Mouse (Mus musculus): ENCODE measurements at regions not wholly inside any gene's neighbourhood (a gene's known extent, or its start where the extent isn't known, plus 50 kb on each side); places are given as distances from the start of the nearest gene placed in this dataset.

DNA sequence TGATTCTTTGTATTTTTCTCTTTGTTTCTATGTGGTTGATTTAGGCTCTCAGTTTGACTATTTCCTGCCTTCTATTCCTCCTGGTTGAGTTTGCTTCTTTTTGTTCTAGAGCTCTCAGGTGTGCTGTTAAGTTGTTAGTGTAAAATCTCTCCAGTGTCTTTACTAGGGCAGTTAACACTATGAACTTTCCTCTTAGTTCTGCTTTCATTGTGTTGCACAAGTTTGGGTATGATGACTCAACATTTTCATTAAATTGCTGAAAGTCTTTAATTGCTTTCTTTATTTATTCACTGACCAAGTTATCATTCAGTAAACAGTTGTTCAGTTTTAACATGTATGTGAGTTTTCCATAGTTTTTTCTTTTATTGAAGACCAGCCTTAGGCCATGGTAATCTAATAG is 772.9 kb upstream of the Marcks start:
- no peak for TF ChIP-seq POLR2A (IDR thresholded peaks at IDR 0.05; ENCODE audit: low read depth, low read length)
- no peak for TF ChIP-seq CTCF (conservative IDR thresholded peaks at IDR 0.05 in 1 of 2, IDR thresholded peaks at IDR 0.05 in 1 of 2; ENCODE audit: low read depth in 2 of 2, low read length in 2 of 2)
- TF ChIP-seq JUN (IDR thresholded peaks at IDR 0.05; ENCODE audit: insufficient read depth, low read depth, low read length): no peak
- no peak for TF ChIP-seq ETS1 (conservative IDR thresholded peaks at IDR 0.05; ENCODE audit: low read depth, low read length)
- no peak for TF ChIP-seq MAX (IDR thresholded peaks at IDR 0.05; ENCODE audit: low read length)
- no peak for TF ChIP-seq POLR2AphosphoS2 (IDR thresholded peaks at IDR 0.05; ENCODE audit: low read depth, low read length)
- TF ChIP-seq MXI1 (IDR thresholded peaks at IDR 0.05; ENCODE audit: low read depth, low read length): no peak
- no peak for TF ChIP-seq EP300 (IDR thresholded peaks at IDR 0.05; ENCODE audit: low read length)
- TF ChIP-seq ZKSCAN1 (IDR thresholded peaks at IDR 0.05; ENCODE audit: borderline replicate concordance, low read depth, low read length): no peak

Data from CH12.LX (cell line).